Mouse (Mus musculus) lung, postnatal 4 days (tissue): ENCODE data around the gene Mug2.
"Not testable (repeated sequence)": the region's sequence is repeated elsewhere in the genome, so short reads cannot be mapped to it uniquely, and the experiment has no call there.

ENCODE experiments used
- DNase-seq, 2 experiments: peaks; one replicate each; pipeline ENCODE4 v3.0.0; 2021

Gene Mug2

GRCm38 (mm10) chr6:122006461-122006860 is at the start of gene Mug2:
TSS of gene Mug2 (plus strand) at chr6:122006761.
- DNase-seq = not testable (repeated sequence)

GRCm38 (mm10) chr6:121957803-121958349 is 48.7 kb upstream of the Mug2 start:
- DNase-seq = not testable (repeated sequence)

- no peak for DNase-seq
Measured at GRCm38 (mm10) chr6:121975701-121976100, 30.9 kb upstream of the Mug2 start.

GRCm38 (mm10) chr6:122100904-122101303 is 94.3 kb downstream of the Mug2 start:
- DNase-seq = no peak

- no peak for DNase-seq
Measured at GRCm38 (mm10) chr6:122101671-122102070, 95.1 kb downstream of the Mug2 start.

- DNase-seq = no peak
Measured at GRCm38 (mm10) chr6:122116963-122117362, 110.4 kb downstream of the Mug2 start.

- no peak for DNase-seq
Measured at GRCm38 (mm10) chr6:122129521-122129920, 123.0 kb downstream of the Mug2 start.
